In the genomic region with DNA sequence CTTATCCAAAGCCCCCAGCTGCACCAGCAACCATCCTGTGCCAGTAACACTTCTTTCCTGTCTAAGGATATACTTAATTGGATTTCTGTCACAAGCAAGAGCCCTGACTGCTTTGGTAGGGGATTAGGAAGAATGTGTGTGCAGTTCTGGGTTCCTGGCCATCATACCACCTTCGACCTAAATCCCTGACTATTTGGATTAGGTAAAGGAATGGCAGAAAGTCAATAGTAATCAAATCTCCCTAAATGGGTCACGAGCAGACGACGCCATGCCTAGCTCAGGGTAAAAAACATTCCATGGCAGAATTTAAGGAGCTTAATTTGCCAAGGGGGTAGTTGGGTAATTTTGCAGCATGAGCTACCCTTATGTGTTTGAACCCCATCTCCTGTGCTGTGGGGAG, we compare ENCODE assay signal across 10 mouse cellular contexts. TPM values are rescaled to one million over a fixed set of nuclear protein-coding genes. Genes with fewer than 3 reads are reported as not detected.
DNase-seq lines count a peak whose midpoint lies in the region; ATAC-seq and TF ChIP-seq lines count a peak whose summit lies in the region.
"Had no signal": no experiment of that assay in that cellular context is flagged by ENCODE, and none has a peak within 500 bp of the region (broad histone marks: within the 10 kb centered on the region; RNA-seq: fewer than 3 reads in every experiment).

No protein-coding gene starts in this region.

- no peaks in the 10 kb centered on the region for H3K27me3 ChIP-seq in forebrain, postnatal 0 days (ENCODE audit: insufficient read depth, low read length)
- H3K27me3 ChIP-seq in forebrain, embryonic 13.5 days = no peaks in the 10 kb centered on the region
- H3K27me3 ChIP-seq in midbrain, embryonic 13.5 days = no peaks in the 10 kb centered on the region
- no peaks in the 10 kb centered on the region for H3K27me3 ChIP-seq in midbrain, embryonic 11.5 days (ENCODE audit: control insufficient read depth, insufficient read depth, low read length)

- H3K9me3 ChIP-seq in forebrain, postnatal 0 days (ENCODE audit: low read length) = no peaks in the 10 kb centered on the region
- H3K9me3 ChIP-seq in forebrain, embryonic 13.5 days (replicated peaks) = no peaks in the 10 kb centered on the region
- H3K9me3 ChIP-seq in midbrain, embryonic 13.5 days = no peaks in the 10 kb centered on the region
- H3K9me3 ChIP-seq in midbrain, embryonic 11.5 days (ENCODE audit: control insufficient read depth, low read length) = no peaks in the 10 kb centered on the region
- H3K9me3 ChIP-seq: forebrain, embryonic 10.5 days; hindbrain, embryonic 13.5 days had no signal

- H3K9ac ChIP-seq in forebrain, postnatal 0 days = no peak overlapping the region
- no peak overlapping the region for H3K9ac ChIP-seq in forebrain, embryonic 13.5 days
- no peak overlapping the region for H3K9ac ChIP-seq in midbrain, embryonic 13.5 days (replicated peaks)
- no peak overlapping the region for H3K9ac ChIP-seq in midbrain, embryonic 11.5 days (ENCODE audit: low read length)
- H3K9ac ChIP-seq: hindbrain, embryonic 13.5 days had no signal

- H3K36me3 ChIP-seq in forebrain, postnatal 0 days (ENCODE audit: insufficient read depth) = no peaks in the 10 kb centered on the region
- H3K36me3 ChIP-seq in forebrain, embryonic 13.5 days (ENCODE audit: poor library complexity, severe bottlenecking) = no peaks in the 10 kb centered on the region
- no peaks in the 10 kb centered on the region for H3K36me3 ChIP-seq in midbrain, embryonic 13.5 days
- no peaks in the 10 kb centered on the region for H3K36me3 ChIP-seq in midbrain, embryonic 11.5 days (ENCODE audit: control insufficient read depth, insufficient read depth, low read length)
- H3K36me3 ChIP-seq: forebrain, embryonic 10.5 days; hindbrain, embryonic 13.5 days had no signal

- TF ChIP-seq POLR2A in brain, embryonic 14.5 days (IDR thresholded peaks at IDR 0.05; ENCODE audit: borderline replicate concordance, extremely low read depth, insufficient read depth, insufficient read length, poor library complexity, severe bottlenecking) = no peak

- ATAC-seq in forebrain, postnatal 0 days = no peak
- ATAC-seq in forebrain, embryonic 13.5 days = no peak
- peak; percentile 56 for ATAC-seq in midbrain, embryonic 13.5 days
- ATAC-seq in midbrain, embryonic 11.5 days (ENCODE audit: low FRiP score) = no peak

- no peak overlapping the region for H3K4me2 ChIP-seq in forebrain, postnatal 0 days (ENCODE audit: low read depth)
- no peak overlapping the region for H3K4me2 ChIP-seq in forebrain, embryonic 13.5 days
- H3K4me2 ChIP-seq in midbrain, embryonic 13.5 days (replicated peaks) = no peak overlapping the region
- no peak overlapping the region for H3K4me2 ChIP-seq in midbrain, embryonic 11.5 days
- H3K4me2 ChIP-seq: hindbrain, embryonic 13.5 days had no signal

- WGBS in forebrain, postnatal 0 days = 65% methylated on average over 4 of the region's 4 CpGs
- 58% methylated on average over 4 of the region's 4 CpGs for WGBS in forebrain, embryonic 13.5 days
- WGBS in midbrain, embryonic 13.5 days = 47% methylated on average over 4 of the region's 4 CpGs
- 43% methylated on average over 4 of the region's 4 CpGs for WGBS in midbrain, embryonic 11.5 days

- no peak for TF ChIP-seq CTCF in forebrain, postnatal 0 days (IDR thresholded peaks at IDR 0.05; ENCODE audit: low read depth)
- no peak for TF ChIP-seq CTCF in brain, embryonic 14.5 days (IDR thresholded peaks at IDR 0.05; ENCODE audit: borderline replicate concordance, extremely low read depth, insufficient read depth, insufficient read length)

- DNase-seq in forebrain, postnatal 0 days = peak; percentile 7
- no peak for DNase-seq in midbrain, embryonic 11.5 days (ENCODE audit: low spot score, missing footprints)
- peak; percentile 20 for DNase-seq in brain, embryonic 14.5 days (ENCODE audit: low read depth)
- peak; percentile 9 for DNase-seq in retina, embryonic 14.5 days (ENCODE audit: low spot score)
- no peak for DNase-seq in lung, postnatal 36 days
- no peak for DNase-seq in ovary, adult 18-20 months (ENCODE audit: low spot score)

- no peak overlapping the region for H3K4me3 ChIP-seq in forebrain, postnatal 0 days (ENCODE audit: low read depth, low read length)
- H3K4me3 ChIP-seq in forebrain, embryonic 13.5 days = no peak overlapping the region
- H3K4me3 ChIP-seq in midbrain, embryonic 13.5 days (replicated peaks) = no peak overlapping the region
- H3K4me3 ChIP-seq in midbrain, embryonic 11.5 days (ENCODE audit: low read depth, low read length) = no peak overlapping the region
- H3K4me3 ChIP-seq: forebrain, embryonic 10.5 days; hindbrain, embryonic 13.5 days had no signal

- H3K27ac ChIP-seq in forebrain, postnatal 0 days (ENCODE audit: low read depth, low read length) = no peak overlapping the region
- H3K27ac ChIP-seq in forebrain, embryonic 13.5 days = no peak overlapping the region
- H3K27ac ChIP-seq in midbrain, embryonic 13.5 days = no peak overlapping the region
- no peak overlapping the region for H3K27ac ChIP-seq in midbrain, embryonic 11.5 days (ENCODE audit: low read depth, low read length)
- H3K27ac ChIP-seq: forebrain, embryonic 10.5 days; hindbrain, embryonic 13.5 days had no signal

- no peaks in the 10 kb centered on the region for H3K4me1 ChIP-seq in forebrain, postnatal 0 days (ENCODE audit: insufficient read depth)
- no peaks in the 10 kb centered on the region for H3K4me1 ChIP-seq in forebrain, embryonic 13.5 days
- H3K4me1 ChIP-seq in midbrain, embryonic 13.5 days (replicated peaks) = no peaks in the 10 kb centered on the region
- no peaks in the 10 kb centered on the region for H3K4me1 ChIP-seq in midbrain, embryonic 11.5 days (ENCODE audit: control insufficient read depth, insufficient read depth, low read length)
- H3K4me1 ChIP-seq: forebrain, embryonic 10.5 days; hindbrain, embryonic 13.5 days had no signal

RNA-seq across cellular contexts. Expression of gene Mocs1, which starts 28.6 kb away (rescaled TPM):
- 9.3 and 12.7 TPM in 2 replicates for total RNA-seq in forebrain, postnatal 0 days (2014; rRNA removed)
- polyA plus RNA-seq in forebrain, postnatal 0 days (2015; fragmentation: Nextera tagmentation; extraction: Ambion mirVana) = 4.2 and 4.6 TPM in 2 replicates
- 2.9 and 3.4 TPM in 2 replicates for polyA plus RNA-seq in forebrain, embryonic 13.5 days (2015; fragmentation: Nextera tagmentation; extraction: Ambion mirVana)
- polyA plus RNA-seq in midbrain, embryonic 13.5 days (2015; fragmentation: Nextera tagmentation; extraction: Ambion mirVana) = 3.3 and 3.5 TPM in 2 replicates
- 4.5 and 5.0 TPM in 2 replicates for polyA plus RNA-seq in midbrain, embryonic 11.5 days (2014; fragmentation: Nextera tagmentation; extraction: Ambion mirVana)
- polyA plus RNA-seq in brain, embryonic 14.5 days (2012; rRNA removed) = 9.3 and 9.9 TPM in 2 replicates

Comparison
In these comparisons a context has a peak if more than half of its experiments do, and no peak if none do; other contexts are left out.
1. DNase-seq: peak in forebrain, postnatal 0 days (single experiment), brain, embryonic 14.5 days (single experiment) and retina, embryonic 14.5 days (single experiment); none in midbrain, embryonic 11.5 days (single experiment), lung, postnatal 36 days (single experiment) and ovary, adult 18-20 months (single experiment).